Mouse (Mus musculus) ES-E14 (cell line): ENCODE data around the gene Pten. TPM values are rescaled to one million over a fixed set of nuclear protein-coding genes. Genes with fewer than 3 reads are reported as not detected.

Experiments used
- DNase-seq: peaks from one replicate; pipeline ENCODE4 v3.0.0-alpha.2; 2013; ENCODE audit warnings: low read depth, low spot score
- H3K27ac ChIP-seq: 2 replicates; pipeline ENCODE4 v1.5.1; 2012; ENCODE audit warnings: low read depth, mild to moderate bottlenecking, low read length, moderate library complexity, mixed read lengths; ENCODE audit not compliant: poor library complexity, insufficient read depth, severe bottlenecking
- H3K36me3 ChIP-seq: 2 replicates; pipeline ENCODE4 v1.6.1; 2012; ENCODE audit warnings: mild to moderate bottlenecking, low read length, moderate library complexity, mixed read lengths; ENCODE audit not compliant: control insufficient read depth, poor library complexity, insufficient read depth, severe bottlenecking
- H3K4me1 ChIP-seq, 2 experiments: fragments of 150-350 bp in 1 of 2; sonication (generic) in 1 of 2; 2 replicates each; pipeline ENCODE4 v1.6.1; 2012; ENCODE audit warnings: low read length in 2 of 2, mild to moderate bottlenecking in 1 of 2, mixed read lengths in 1 of 2; ENCODE audit not compliant: control insufficient read depth in 2 of 2, insufficient read depth in 2 of 2, poor library complexity in 1 of 2
- H3K4me3 ChIP-seq, 2 experiments: fragments of 150-350 bp in 1 of 2; sonication (generic) in 1 of 2; 2 replicates each; pipeline ENCODE4 v1.5.1; 2012; ENCODE audit warnings: low read length in 2 of 2, low read depth in 1 of 2, mild to moderate bottlenecking in 1 of 2, mixed read lengths in 1 of 2; ENCODE audit not compliant: insufficient read depth in 1 of 2, poor library complexity in 1 of 2, severe bottlenecking in 1 of 2
- H3K9ac ChIP-seq: 2 replicates; pipeline ENCODE4 v1.6.1; 2012; ENCODE audit warnings: low read depth, mild to moderate bottlenecking, low read length, mixed read lengths; ENCODE audit not compliant: poor library complexity, insufficient read depth, severe bottlenecking
- H3K9me3 ChIP-seq: fragments of 150-350 bp; sonication (generic); 2 replicates; pipeline ENCODE4 v1.6.1; 2012; ENCODE audit warnings: low read depth, mild to moderate bottlenecking, low read length; ENCODE audit not compliant: control insufficient read depth, insufficient read depth
- CHD2 ChIP-seq: IDR thresholded peaks from 2 replicates; pipeline ENCODE4 v1.6.1; 2014; ENCODE audit warnings: mild to moderate bottlenecking, low read depth, low read length, inconsistent platforms
- HCFC1 ChIP-seq: IDR thresholded peaks from 2 replicates; pipeline ENCODE4 v1.6.1; 2012; ENCODE audit warnings: low read length, inconsistent platforms, borderline replicate concordance; ENCODE audit not compliant: insufficient read depth
- MAFK ChIP-seq: IDR thresholded peaks from 2 replicates; pipeline ENCODE4 v1.6.1; 2014; ENCODE audit warnings: mild to moderate bottlenecking, low read depth, low read length, inconsistent platforms; ENCODE audit not compliant: insufficient read depth
- ZC3H11A ChIP-seq: IDR thresholded peaks from 2 replicates; pipeline ENCODE4 v1.6.1; 2012; ENCODE audit warnings: low read depth, mild to moderate bottlenecking, inconsistent platforms, low read length, borderline replicate concordance
- ZNF384 ChIP-seq: IDR thresholded peaks from 2 replicates; pipeline ENCODE4 v1.6.1; 2012; ENCODE audit warnings: low read depth, low read length, inconsistent platforms
- in situ Hi-C, 2 experiments: fragments of 600-800 bp; cut with MboI; formaldehyde crosslinking; loops; one replicate each; pipeline ENCODE4 v1.15.1; 2025; ENCODE audit warnings: low sequenced_read_pairs in 2 of 2, inconsistent platforms in 1 of 2; ENCODE audit not compliant: unreplicated experiment in 2 of 2
- total RNA-seq: library from RNA; depleted of rRNA; stranded (reverse); fragments of 300-350 nt; gene quantifications from 2 replicates; pipeline ENCODE4 v1.2.3, GENCODE M21; 2012

Pten gene
- total RNA-seq, 1 experiment, result 70.8 TPM

- in situ Hi-C loops, result no loop called here
- TF ChIP-seq ZC3H11A (no peak), CHD2 (no peak), ZNF384 (no peak), HCFC1 (no peak), MAFK (no peak)
- no peak overlapping the region for H3K27ac ChIP-seq
- H3K4me1 ChIP-seq, result peaks cover 0 to 4% of the 10 kb centered on the region in 2 experiments; a peak in 1 of 4 replicates
- DNase-seq, result no peak
- no peak overlapping the region for H3K4me3 ChIP-seq
- no peaks in the 10 kb centered on the region for H3K36me3 ChIP-seq
- no peaks in the 10 kb centered on the region for H3K9me3 ChIP-seq
- no peak overlapping the region for H3K9ac ChIP-seq
Observed at GRCm38 (mm10) chr19:32848041-32848440, 90.7 kb downstream of the Pten start.

- Histone ChIP-seq H3K9ac (no peak overlapping the region), H3K4me3 (no peak overlapping the region), H3K36me3 (no peaks in the 10 kb centered on the region), H3K4me1 (peaks cover 0 to 2% of the 10 kb centered on the region in 2 experiments; a peak in 1 of 4 replicates), H3K9me3 (no peaks in the 10 kb centered on the region), H3K27ac (no peak overlapping the region)
- in situ Hi-C loops, result no loop called here
- TF ChIP-seq HCFC1, result no peak
- TF ChIP-seq CHD2, result no peak
- no peak for TF ChIP-seq MAFK
- TF ChIP-seq ZC3H11A, result no peak
- no peak for TF ChIP-seq ZNF384
- DNase-seq, result no peak
Observed at GRCm38 (mm10) chr19:32852306-32852705, 95.0 kb downstream of the Pten start.

GRCm38 (mm10) chr19:32861675-32862575 is 104.6 kb downstream of the Pten start:
- H3K36me3 ChIP-seq, result no peaks in the 10 kb centered on the region
- DNase-seq, result no peak
- H3K4me1 ChIP-seq, result peaks cover 0 to 2% of the 10 kb centered on the region in 2 experiments; a peak in 1 of 4 replicates
- H3K4me3 ChIP-seq, result no peak overlapping the region
- TF ChIP-seq CHD2 (no peak), MAFK (no peak), HCFC1 (no peak), ZC3H11A (no peak), ZNF384 (no peak)
- H3K9ac ChIP-seq, result no peak overlapping the region
- H3K9me3 ChIP-seq, result no peaks in the 10 kb centered on the region
- in situ Hi-C loops, result no loop called here
- H3K27ac ChIP-seq, result no peak overlapping the region

- TF ChIP-seq CHD2 (no peak), HCFC1 (no peak), MAFK (no peak), ZC3H11A (no peak), ZNF384 (no peak)
- H3K36me3 ChIP-seq, result no peaks in the 10 kb centered on the region
- no peak for DNase-seq
- no peaks in the 10 kb centered on the region for H3K9me3 ChIP-seq
- no peak overlapping the region for H3K27ac ChIP-seq
- H3K4me3 ChIP-seq, result peak overlapping the region in 1 of 2 experiments; percentile 23; a peak in 1 of 4 replicates
- in situ Hi-C loops, result no loop called here
- no peak overlapping the region for H3K9ac ChIP-seq
- peaks cover 0 to 2% of the 10 kb centered on the region in 2 experiments; a peak in 1 of 4 replicates for H3K4me1 ChIP-seq
Observed at GRCm38 (mm10) chr19:32866765-32867164, 109.5 kb downstream of the Pten start.
